Mouse (Mus musculus): ENCODE measurements at regions not wholly inside any gene's neighbourhood (a gene's known extent, or its start where the extent isn't known, plus 50 kb on each side); places are given as distances from the start of the nearest gene placed in this dataset.

GRCm38 (mm10) chr19:26977887-26978639 lies 92.4 kb downstream of the Gm815 start:
- WGBS = 78% methylated on average over 14 of the region's 14 CpGs

GRCm38 (mm10) chr19:26978640-26979007 lies 92.9 kb downstream of the Gm815 start:
- Histone ChIP-seq H3K4me1 (replicated peaks; ENCODE audit: control insufficient read depth, insufficient read depth, low read length) (peaks cover 7% of the 10 kb centered on the region), H3K27me3 (ENCODE audit: control insufficient read depth, insufficient read depth, low read length) (no peaks in the 10 kb centered on the region), H3K36me3 (ENCODE audit: control insufficient read depth, insufficient read depth, low read length) (no peaks in the 10 kb centered on the region), H3K27ac (ENCODE audit: control insufficient read depth, insufficient read depth, low read length) (no peak overlapping the region), H3K4me3 (ENCODE audit: control insufficient read depth, insufficient read depth, low read length) (no peak overlapping the region)
- TF ChIP-seq POLR2A (IDR thresholded peaks at IDR 0.05; ENCODE audit: control insufficient read depth, extremely low read depth, insufficient read depth, low read length, poor library complexity) = no peak
- TF ChIP-seq CTCF (IDR thresholded peaks at IDR 0.05; ENCODE audit: borderline replicate concordance, control insufficient read depth, extremely low read depth, insufficient read depth, low read length, poor library complexity) = no peak
- DNase-seq = no peak
- WGBS = 10% methylated on average over 3 of the region's 3 CpGs

More at GRCm38 (mm10) chr19:26977887-26978639, 92.4 kb downstream of the Gm815 start:
- no peaks in the 10 kb centered on the region for H3K27me3 ChIP-seq (ENCODE audit: control insufficient read depth, insufficient read depth, low read length)
- H3K4me3 ChIP-seq (ENCODE audit: control insufficient read depth, insufficient read depth, low read length) = no peak overlapping the region
- no peak overlapping the region for H3K27ac ChIP-seq (ENCODE audit: control insufficient read depth, insufficient read depth, low read length)
- peaks cover 7% of the 10 kb centered on the region for H3K4me1 ChIP-seq (replicated peaks; ENCODE audit: control insufficient read depth, insufficient read depth, low read length)
- TF ChIP-seq POLR2A (IDR thresholded peaks at IDR 0.05; ENCODE audit: control insufficient read depth, extremely low read depth, insufficient read depth, low read length, poor library complexity) (no peak), CTCF (IDR thresholded peaks at IDR 0.05; ENCODE audit: borderline replicate concordance, control insufficient read depth, extremely low read depth, insufficient read depth, low read length, poor library complexity) (no peak)
- DNase-seq = no peak
- H3K36me3 ChIP-seq (ENCODE audit: control insufficient read depth, insufficient read depth, low read length) = no peaks in the 10 kb centered on the region

GRCm38 (mm10) chr19:26979322-26979721 lies 93.6 kb downstream of the Gm815 start:
- TF ChIP-seq CTCF (IDR thresholded peaks at IDR 0.05; ENCODE audit: borderline replicate concordance, control insufficient read depth, extremely low read depth, insufficient read depth, low read length, poor library complexity) (no peak), POLR2A (IDR thresholded peaks at IDR 0.05; ENCODE audit: control insufficient read depth, extremely low read depth, insufficient read depth, low read length, poor library complexity) (no peak)
- H3K4me1 ChIP-seq (replicated peaks; ENCODE audit: control insufficient read depth, insufficient read depth, low read length) = peaks cover 7% of the 10 kb centered on the region

GRCm38 (mm10) chr19:26986672-26987071 lies 101.0 kb downstream of the Gm815 start:
- no peaks in the 10 kb centered on the region for H3K36me3 ChIP-seq (ENCODE audit: control insufficient read depth, insufficient read depth, low read length)
- no peak for TF ChIP-seq POLR2A (IDR thresholded peaks at IDR 0.05; ENCODE audit: control insufficient read depth, extremely low read depth, insufficient read depth, low read length, poor library complexity)
- TF ChIP-seq CTCF (IDR thresholded peaks at IDR 0.05; ENCODE audit: borderline replicate concordance, control insufficient read depth, extremely low read depth, insufficient read depth, low read length, poor library complexity) = no peak
- DNase-seq = no peak
- peaks cover 2% of the 10 kb centered on the region for H3K4me1 ChIP-seq (replicated peaks; ENCODE audit: control insufficient read depth, insufficient read depth, low read length)
- no peak overlapping the region for H3K4me3 ChIP-seq (ENCODE audit: control insufficient read depth, insufficient read depth, low read length)
- 96% methylated on average over 1 of the region's 1 CpGs for WGBS
- H3K27me3 ChIP-seq (ENCODE audit: control insufficient read depth, insufficient read depth, low read length) = no peaks in the 10 kb centered on the region
- H3K27ac ChIP-seq (ENCODE audit: control insufficient read depth, insufficient read depth, low read length) = no peak overlapping the region

More at GRCm38 (mm10) chr19:26979322-26979721, 93.6 kb downstream of the Gm815 start:
- 95% methylated on average over 2 of the region's 2 CpGs for WGBS
- DNase-seq = no peak
- Histone ChIP-seq H3K27me3 (ENCODE audit: control insufficient read depth, insufficient read depth, low read length) (no peaks in the 10 kb centered on the region), H3K36me3 (ENCODE audit: control insufficient read depth, insufficient read depth, low read length) (no peaks in the 10 kb centered on the region), H3K27ac (ENCODE audit: control insufficient read depth, insufficient read depth, low read length) (no peak overlapping the region), H3K4me3 (ENCODE audit: control insufficient read depth, insufficient read depth, low read length) (no peak overlapping the region)

- DNase-seq = no peak
- H3K27ac ChIP-seq (ENCODE audit: control insufficient read depth, insufficient read depth, low read length) = no peak overlapping the region
- 95% methylated on average over 3 of the region's 3 CpGs for WGBS
- H3K4me1 ChIP-seq (replicated peaks; ENCODE audit: control insufficient read depth, insufficient read depth, low read length) = peaks cover 2% of the 10 kb centered on the region
- no peak for TF ChIP-seq POLR2A (IDR thresholded peaks at IDR 0.05; ENCODE audit: control insufficient read depth, extremely low read depth, insufficient read depth, low read length, poor library complexity)
- TF ChIP-seq CTCF (IDR thresholded peaks at IDR 0.05; ENCODE audit: borderline replicate concordance, control insufficient read depth, extremely low read depth, insufficient read depth, low read length, poor library complexity) = no peak
- no peaks in the 10 kb centered on the region for H3K36me3 ChIP-seq (ENCODE audit: control insufficient read depth, insufficient read depth, low read length)
- no peak overlapping the region for H3K4me3 ChIP-seq (ENCODE audit: control insufficient read depth, insufficient read depth, low read length)
- H3K27me3 ChIP-seq (ENCODE audit: control insufficient read depth, insufficient read depth, low read length) = no peaks in the 10 kb centered on the region
Observed at GRCm38 (mm10) chr19:26987197-26987596, 101.5 kb downstream of the Gm815 start.

- H3K27ac ChIP-seq (ENCODE audit: control insufficient read depth, insufficient read depth, low read length) = no peak overlapping the region
- no peaks in the 10 kb centered on the region for H3K36me3 ChIP-seq (ENCODE audit: control insufficient read depth, insufficient read depth, low read length)
- no peak for DNase-seq
- no peak overlapping the region for H3K4me3 ChIP-seq (ENCODE audit: control insufficient read depth, insufficient read depth, low read length)
- 95% methylated on average over 6 of the region's 6 CpGs for WGBS
- H3K27me3 ChIP-seq (ENCODE audit: control insufficient read depth, insufficient read depth, low read length) = no peaks in the 10 kb centered on the region
- TF ChIP-seq CTCF (IDR thresholded peaks at IDR 0.05; ENCODE audit: borderline replicate concordance, control insufficient read depth, extremely low read depth, insufficient read depth, low read length, poor library complexity) (no peak), POLR2A (IDR thresholded peaks at IDR 0.05; ENCODE audit: control insufficient read depth, extremely low read depth, insufficient read depth, low read length, poor library complexity) (no peak)
- peaks cover 2% of the 10 kb centered on the region for H3K4me1 ChIP-seq (replicated peaks; ENCODE audit: control insufficient read depth, insufficient read depth, low read length)
Observed at GRCm38 (mm10) chr19:26987909-26988456, 102.3 kb downstream of the Gm815 start.

Measured in thymus, adult 2 months (tissue).